Mouse (Mus musculus): ENCODE measurements around the gene Nrros.

- TF ChIP-seq CTCF (IDR thresholded peaks at IDR 0.05; ENCODE audit: control insufficient read depth, insufficient read depth, low read length) (peak; percentile 81), POLR2A (IDR thresholded peaks at IDR 0.05; ENCODE audit: borderline replicate concordance, control insufficient read depth, low read depth, low read length) (no peak)
These were observed 57.2 kb downstream of the Nrros start for GRCm38 (mm10) chr16:32108170-32108569.

Data from bone marrow, adult 2 months (tissue).